Mouse (Mus musculus): Measurements from ENCODE around the gene Hspa12a.

DNA sequence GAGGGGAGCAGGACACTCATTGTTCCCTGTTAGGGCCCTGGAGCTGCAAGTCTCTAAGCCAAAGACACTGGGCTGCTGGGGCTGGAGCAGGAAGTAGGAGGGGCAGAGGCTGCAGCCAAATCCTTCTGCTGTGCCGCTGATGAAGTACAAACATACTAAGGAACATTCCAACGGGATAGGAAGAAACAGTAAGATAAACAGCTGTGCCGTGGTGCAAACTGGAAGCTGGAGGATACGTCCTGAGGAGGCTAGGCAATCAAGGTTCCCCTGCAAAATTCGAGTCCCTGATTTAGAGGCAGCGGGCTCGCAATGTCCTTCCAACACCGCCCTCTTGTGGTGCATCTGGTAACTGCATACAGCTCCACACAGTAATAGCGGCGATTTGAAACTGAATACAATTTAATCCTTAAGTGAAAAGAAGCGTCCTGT, 39.5 kb downstream of the Hspa12a start:
- peak; percentile 94 for TF ChIP-seq CTCF (IDR thresholded peaks at IDR 0.05; ENCODE audit: control insufficient read depth, insufficient read depth, insufficient replicate concordance, low read depth, low read length)
- no peak for TF ChIP-seq POLR2A (IDR thresholded peaks at IDR 0.05; ENCODE audit: control insufficient read depth, low read depth, low read length)

Data from testis, adult 2 months (tissue).